Mouse (Mus musculus): ENCODE results near the gene Kcnmb1. TPM values are rescaled to one million over a fixed set of nuclear protein-coding genes. Genes with fewer than 3 reads are reported as not detected.

The Kcnmb1 gene
- total and polyA plus RNA-seq, 2 experiments, result 0.01 TPM; not detected in 1

DNA sequence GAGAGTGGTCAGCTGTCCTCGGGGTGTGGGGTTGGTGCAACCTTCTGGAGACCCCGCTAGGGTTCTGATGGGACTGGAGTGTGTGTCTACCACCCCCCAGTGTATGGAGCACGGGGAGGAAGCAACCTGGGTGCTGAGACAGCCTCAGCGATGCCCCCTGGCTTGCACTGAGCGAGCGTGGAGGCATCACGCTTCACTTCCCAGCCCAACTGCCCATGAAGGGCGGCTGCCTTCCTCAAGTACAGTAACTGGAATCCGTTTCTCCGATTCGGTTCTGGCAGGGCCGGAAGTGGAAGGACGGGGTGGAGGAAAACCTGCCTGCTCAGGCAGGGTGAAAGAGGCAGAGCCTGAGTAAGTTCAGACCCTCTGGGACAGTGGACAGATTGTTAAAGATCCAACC is 41.4 kb upstream of the Kcnmb1 start:
- TF ChIP-seq CTCF (IDR thresholded peaks at IDR 0.05; ENCODE audit: low read depth, low read length) (no peak), POLR2A (IDR thresholded peaks at IDR 0.05; ENCODE audit: extremely low read depth, insufficient read depth, low read length) (no peak)
- 83% methylated on average over 13 of the region's 13 CpGs for WGBS
- DNase-seq (ENCODE audit: extremely low read depth, low read depth, low spot score), result no peak

DNA sequence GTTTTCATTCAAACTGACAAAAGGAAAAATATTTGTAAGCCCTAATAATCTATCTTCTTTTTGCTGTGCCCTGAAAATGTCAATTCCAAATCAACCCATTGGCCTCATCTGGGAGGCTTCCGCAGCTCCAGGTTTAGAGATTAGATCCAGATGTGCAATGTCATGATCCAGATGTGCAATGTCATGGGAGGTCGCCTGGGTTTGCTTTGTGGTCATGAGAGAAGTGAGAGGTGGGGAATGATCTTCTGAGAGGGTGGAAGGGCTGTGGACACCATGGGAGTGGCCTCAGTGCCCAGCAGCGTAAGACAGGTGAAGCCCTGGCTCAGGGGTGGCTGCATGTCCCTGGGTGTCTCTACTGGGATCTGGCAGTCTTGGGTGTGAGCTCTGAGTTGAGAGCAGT is 39.8 kb upstream of the Kcnmb1 start:
- WGBS, result 76% methylated on average over 3 of the region's 3 CpGs
- no peak for DNase-seq (ENCODE audit: extremely low read depth, low read depth, low spot score)
- Histone ChIP-seq H3K27me3 (ENCODE audit: control insufficient read depth, insufficient read depth, low read length) (no peaks in the 10 kb centered on the region), H3K27ac (replicated peaks; ENCODE audit: insufficient read depth, low read depth, low read length) (no peak overlapping the region), H3K4me1 (ENCODE audit: control insufficient read depth, insufficient read depth, low read length) (no peaks in the 10 kb centered on the region), H3K79me2 (ENCODE audit: control insufficient read depth, insufficient read depth, low read length) (no peaks in the 10 kb centered on the region), H3K4me3 (ENCODE audit: insufficient read depth, low read depth, low read length) (no peak overlapping the region), H3K36me3 (ENCODE audit: control insufficient read depth, insufficient read depth, low read length) (no peaks in the 10 kb centered on the region), H3K9ac (ENCODE audit: low read depth, low read length) (no peak overlapping the region)
- TF ChIP-seq POLR2A (IDR thresholded peaks at IDR 0.05; ENCODE audit: extremely low read depth, insufficient read depth, low read length) (no peak), CTCF (IDR thresholded peaks at IDR 0.05; ENCODE audit: low read depth, low read length) (no peak)

More for the DNA sequence above, 41.4 kb upstream of the Kcnmb1 start:
- Histone ChIP-seq H3K27me3 (ENCODE audit: control insufficient read depth, insufficient read depth, low read length) (no peaks in the 10 kb centered on the region), H3K4me1 (ENCODE audit: control insufficient read depth, insufficient read depth, low read length) (no peaks in the 10 kb centered on the region), H3K36me3 (ENCODE audit: control insufficient read depth, insufficient read depth, low read length) (no peaks in the 10 kb centered on the region), H3K4me3 (ENCODE audit: insufficient read depth, low read depth, low read length) (no peak overlapping the region), H3K79me2 (ENCODE audit: control insufficient read depth, insufficient read depth, low read length) (no peaks in the 10 kb centered on the region), H3K9ac (ENCODE audit: low read depth, low read length) (no peak overlapping the region), H3K27ac (replicated peaks; ENCODE audit: insufficient read depth, low read depth, low read length) (no peak overlapping the region)

GRCm38 (mm10) chr11:33925778-33926177 is 37.0 kb upstream of the Kcnmb1 start:
- Histone ChIP-seq H3K9ac (ENCODE audit: low read depth, low read length) (no peak overlapping the region), H3K4me1 (ENCODE audit: control insufficient read depth, insufficient read depth, low read length) (no peaks in the 10 kb centered on the region), H3K27me3 (ENCODE audit: control insufficient read depth, insufficient read depth, low read length) (no peaks in the 10 kb centered on the region), H3K4me3 (ENCODE audit: insufficient read depth, low read depth, low read length) (no peak overlapping the region), H3K36me3 (ENCODE audit: control insufficient read depth, insufficient read depth, low read length) (no peaks in the 10 kb centered on the region), H3K27ac (replicated peaks; ENCODE audit: insufficient read depth, low read depth, low read length) (no peak overlapping the region), H3K79me2 (ENCODE audit: control insufficient read depth, insufficient read depth, low read length) (no peaks in the 10 kb centered on the region)
- DNase-seq (ENCODE audit: extremely low read depth, low read depth, low spot score), result no peak
- no peak for TF ChIP-seq POLR2A (IDR thresholded peaks at IDR 0.05; ENCODE audit: extremely low read depth, insufficient read depth, low read length)
- no peak for TF ChIP-seq CTCF (IDR thresholded peaks at IDR 0.05; ENCODE audit: low read depth, low read length)
- WGBS, result 58% methylated on average over 8 of the region's 8 CpGs

- Histone ChIP-seq H3K27me3 (ENCODE audit: control insufficient read depth, insufficient read depth, low read length) (no peaks in the 10 kb centered on the region), H3K79me2 (ENCODE audit: control insufficient read depth, insufficient read depth, low read length) (no peaks in the 10 kb centered on the region), H3K27ac (replicated peaks; ENCODE audit: insufficient read depth, low read depth, low read length) (no peak overlapping the region), H3K4me3 (ENCODE audit: insufficient read depth, low read depth, low read length) (no peak overlapping the region), H3K36me3 (ENCODE audit: control insufficient read depth, insufficient read depth, low read length) (no peaks in the 10 kb centered on the region), H3K4me1 (ENCODE audit: control insufficient read depth, insufficient read depth, low read length) (no peaks in the 10 kb centered on the region), H3K9ac (ENCODE audit: low read depth, low read length) (no peak overlapping the region)
- 23% methylated on average over 2 of the region's 2 CpGs for WGBS
- TF ChIP-seq CTCF (IDR thresholded peaks at IDR 0.05; ENCODE audit: low read depth, low read length), result no peak
- TF ChIP-seq POLR2A (IDR thresholded peaks at IDR 0.05; ENCODE audit: extremely low read depth, insufficient read depth, low read length), result no peak
- DNase-seq (ENCODE audit: extremely low read depth, low read depth, low spot score), result no peak
Observed at GRCm38 (mm10) chr11:33926551-33926950, 36.3 kb upstream of the Kcnmb1 start.

GRCm38 (mm10) chr11:33927321-33927720 is 35.5 kb upstream of the Kcnmb1 start:
- Histone ChIP-seq H3K9ac (ENCODE audit: low read depth, low read length) (no peak overlapping the region), H3K4me3 (ENCODE audit: insufficient read depth, low read depth, low read length) (no peak overlapping the region), H3K79me2 (ENCODE audit: control insufficient read depth, insufficient read depth, low read length) (no peaks in the 10 kb centered on the region), H3K27me3 (ENCODE audit: control insufficient read depth, insufficient read depth, low read length) (no peaks in the 10 kb centered on the region), H3K36me3 (ENCODE audit: control insufficient read depth, insufficient read depth, low read length) (no peaks in the 10 kb centered on the region), H3K27ac (replicated peaks; ENCODE audit: insufficient read depth, low read depth, low read length) (no peak overlapping the region), H3K4me1 (ENCODE audit: control insufficient read depth, insufficient read depth, low read length) (no peaks in the 10 kb centered on the region; the same call in 1 of the 2 replicates)
- no peak for DNase-seq (ENCODE audit: extremely low read depth, low read depth, low spot score)
- WGBS, result 57% methylated on average over 6 of the region's 6 CpGs
- no peak for TF ChIP-seq CTCF (IDR thresholded peaks at IDR 0.05; ENCODE audit: low read depth, low read length)
- TF ChIP-seq POLR2A (IDR thresholded peaks at IDR 0.05; ENCODE audit: extremely low read depth, insufficient read depth, low read length), result no peak

- Histone ChIP-seq H3K79me2 (ENCODE audit: control insufficient read depth, insufficient read depth, low read length) (no peaks in the 10 kb centered on the region), H3K4me1 (ENCODE audit: control insufficient read depth, insufficient read depth, low read length) (no peaks in the 10 kb centered on the region; the same call in 1 of the 2 replicates), H3K36me3 (ENCODE audit: control insufficient read depth, insufficient read depth, low read length) (no peaks in the 10 kb centered on the region), H3K27me3 (ENCODE audit: control insufficient read depth, insufficient read depth, low read length) (no peaks in the 10 kb centered on the region), H3K4me3 (ENCODE audit: insufficient read depth, low read depth, low read length) (no peak overlapping the region), H3K9ac (ENCODE audit: low read depth, low read length) (no peak overlapping the region), H3K27ac (replicated peaks; ENCODE audit: insufficient read depth, low read depth, low read length) (no peak overlapping the region)
- 69% methylated on average over 4 of the region's 4 CpGs for WGBS
- TF ChIP-seq POLR2A (IDR thresholded peaks at IDR 0.05; ENCODE audit: extremely low read depth, insufficient read depth, low read length) (no peak), CTCF (IDR thresholded peaks at IDR 0.05; ENCODE audit: low read depth, low read length) (no peak)
- no peak for DNase-seq (ENCODE audit: extremely low read depth, low read depth, low spot score)
Observed at GRCm38 (mm10) chr11:33927836-33928235, 35.0 kb upstream of the Kcnmb1 start.

Data from liver, adult 2 months (tissue).